Mouse (Mus musculus): ENCODE results near the gene Ksr1.

DNA sequence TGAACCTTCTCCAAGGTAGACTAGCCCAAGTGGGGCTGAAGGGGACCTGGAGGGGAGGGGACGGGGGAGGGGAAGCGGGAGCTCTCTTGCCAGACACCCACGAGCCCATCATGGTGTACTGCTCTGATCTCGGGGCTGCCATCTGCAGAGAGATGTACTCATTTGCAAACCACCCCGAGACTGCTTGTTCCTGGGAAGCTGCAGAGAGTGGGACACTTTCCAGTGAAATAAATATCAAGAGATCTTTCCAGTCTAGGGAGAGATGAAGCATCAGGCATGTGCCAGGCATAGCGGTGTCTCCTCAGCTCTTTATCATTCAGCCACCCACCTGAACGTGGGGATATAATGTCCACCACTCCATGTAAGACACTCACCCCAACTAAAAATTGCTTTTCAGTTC, 25.8 kb upstream of the Ksr1 start:
- TF ChIP-seq CTCF (IDR thresholded peaks at IDR 0.05; ENCODE audit: low read depth) (no peak), EP300 (IDR thresholded peaks at IDR 0.05; ENCODE audit: low read depth) (no peak)

Measured in liver, postnatal 0 days (tissue).